Mouse (Mus musculus): Measurements from ENCODE around the gene Pik3r6. TPM values are rescaled to one million over a fixed set of nuclear protein-coding genes. Genes with fewer than 3 reads are reported as not detected.

Pik3r6 gene
- polyA plus RNA-seq, 2 experiments, result 2.2 to 2.9 TPM

DNA sequence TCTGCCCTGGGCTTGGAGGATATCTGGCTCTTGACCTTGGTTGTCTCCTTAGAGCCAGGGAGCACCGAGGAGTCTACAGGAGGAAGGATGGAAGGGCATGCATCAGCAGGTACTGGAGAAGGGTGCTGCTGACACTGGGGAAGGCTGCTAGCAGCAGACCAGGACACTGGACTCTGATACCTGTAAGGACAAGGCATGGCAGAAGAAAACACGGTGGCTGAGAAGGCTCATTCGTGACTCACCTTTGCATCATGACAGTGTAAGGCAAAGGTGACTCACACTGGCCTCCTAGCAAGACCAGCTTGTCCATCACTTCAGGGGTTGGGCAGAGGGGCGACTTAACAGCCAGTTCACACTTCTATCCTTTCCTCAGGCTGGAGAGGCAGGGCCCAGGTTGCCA, 33.9 kb upstream of the Pik3r6 start:
- whole genome bisulfite sequencing, result 80% methylated on average over 4 of the region's 4 CpGs
- no peak overlapping the region for H3K4me3 ChIP-seq (replicated peaks; ENCODE audit: low read length)
- no peaks in the 10 kb centered on the region for H3K27me3 ChIP-seq (ENCODE audit: control insufficient read depth, insufficient read depth, low read length)
- H3K4me2 ChIP-seq (replicated peaks; ENCODE audit: low read depth, low read length, severe bottlenecking), result no peak overlapping the region
- TF ChIP-seq POLR2A (IDR thresholded peaks at IDR 0.05; ENCODE audit: borderline replicate concordance, extremely low read depth, insufficient read depth, insufficient read length), result no peak
- no peak overlapping the region for H3K27ac ChIP-seq (replicated peaks; ENCODE audit: low read depth, low read length)
- H3K4me1 ChIP-seq (ENCODE audit: control insufficient read depth, insufficient read depth, low read length), result no peaks in the 10 kb centered on the region
- H3K9ac ChIP-seq (ENCODE audit: low read depth, low read length, severe bottlenecking), result no peak overlapping the region
- DNase-seq (ENCODE audit: low spot score), result no peak
- H3K36me3 ChIP-seq (ENCODE audit: control insufficient read depth, insufficient read depth, low read length), result no peaks in the 10 kb centered on the region
- ATAC-seq (ENCODE audit: low FRiP score, low read depth), result no peak
- H3K9me3 ChIP-seq (ENCODE audit: control insufficient read depth, low read length), result no peaks in the 10 kb centered on the region

DNA sequence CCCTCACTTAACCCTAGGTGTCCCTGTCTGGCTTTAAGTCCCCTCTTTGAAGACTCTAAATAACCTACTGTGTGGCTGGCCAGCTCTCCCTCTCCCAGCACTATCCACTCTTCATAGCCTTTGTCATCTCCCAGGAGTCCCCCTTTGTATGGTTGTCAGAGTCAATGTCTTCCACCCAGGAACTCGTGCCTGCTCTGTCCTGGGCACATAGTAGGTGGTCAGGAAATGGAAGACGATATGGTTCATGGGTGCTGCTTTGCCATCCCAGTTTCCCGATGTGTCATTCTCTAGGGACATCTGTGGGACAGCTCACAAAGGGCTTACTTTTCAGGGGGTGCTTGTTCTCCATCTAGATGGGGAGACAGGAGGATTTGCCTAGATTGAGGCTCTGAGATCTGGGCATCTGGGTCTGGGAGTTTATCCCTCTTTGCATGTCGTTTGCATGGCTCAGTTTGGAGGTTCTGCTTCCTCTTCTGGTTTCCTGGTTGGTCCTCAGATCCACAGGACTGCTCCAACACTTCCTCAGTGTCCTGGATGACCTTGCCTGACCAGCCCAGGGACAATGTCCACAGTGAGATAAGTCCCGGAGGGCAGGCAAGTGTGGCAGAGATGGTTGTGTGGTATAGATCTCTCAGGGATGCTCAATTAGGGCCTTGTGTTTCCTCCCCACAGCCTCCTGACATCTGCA, 30.5 kb upstream of the Pik3r6 start:
- no peak overlapping the region for H3K9ac ChIP-seq (ENCODE audit: low read depth, low read length, severe bottlenecking)
- H3K9me3 ChIP-seq (ENCODE audit: control insufficient read depth, low read length), result no peaks in the 10 kb centered on the region
- H3K4me2 ChIP-seq (replicated peaks; ENCODE audit: low read depth, low read length, severe bottlenecking), result no peak overlapping the region
- DNase-seq (ENCODE audit: low spot score) (no peak), ATAC-seq (ENCODE audit: low FRiP score, low read depth) (no peak)
- no peak for TF ChIP-seq POLR2A (IDR thresholded peaks at IDR 0.05; ENCODE audit: borderline replicate concordance, extremely low read depth, insufficient read depth, insufficient read length)
- no peaks in the 10 kb centered on the region for H3K4me1 ChIP-seq (ENCODE audit: control insufficient read depth, insufficient read depth, low read length)
- H3K27ac ChIP-seq (replicated peaks; ENCODE audit: low read depth, low read length), result no peak overlapping the region
- H3K27me3 ChIP-seq (ENCODE audit: control insufficient read depth, insufficient read depth, low read length), result no peaks in the 10 kb centered on the region
- H3K36me3 ChIP-seq (ENCODE audit: control insufficient read depth, insufficient read depth, low read length), result no peaks in the 10 kb centered on the region
- no peak overlapping the region for H3K4me3 ChIP-seq (replicated peaks; ENCODE audit: low read length)
- 75% methylated on average over 5 of the region's 5 CpGs for WGBS

DNA sequence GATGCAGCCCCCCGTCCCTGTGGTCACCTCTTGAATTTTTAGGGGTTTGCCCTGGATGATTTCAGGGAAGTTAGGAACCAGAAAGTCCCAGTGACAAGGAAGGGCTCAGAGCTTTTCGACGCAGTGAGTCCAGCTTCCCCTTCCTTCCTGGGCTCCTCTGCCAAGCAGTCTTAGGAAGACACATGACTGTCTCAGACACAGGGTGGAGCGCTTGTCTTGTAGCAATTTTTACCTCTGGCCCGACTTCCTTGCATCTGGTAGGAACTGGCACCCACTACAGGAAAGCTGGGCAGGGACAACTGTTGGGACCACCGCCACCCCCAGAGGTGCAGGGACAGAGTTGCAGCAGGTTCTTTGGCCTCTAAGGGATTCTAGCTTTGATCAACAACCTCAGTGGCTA, 28.2 kb upstream of the Pik3r6 start:
- no peak overlapping the region for H3K9ac ChIP-seq (ENCODE audit: low read depth, low read length, severe bottlenecking)
- no peak overlapping the region for H3K27ac ChIP-seq (replicated peaks; ENCODE audit: low read depth, low read length)
- H3K27me3 ChIP-seq (ENCODE audit: control insufficient read depth, insufficient read depth, low read length), result no peaks in the 10 kb centered on the region
- no peaks in the 10 kb centered on the region for H3K36me3 ChIP-seq (ENCODE audit: control insufficient read depth, insufficient read depth, low read length)
- H3K9me3 ChIP-seq (ENCODE audit: control insufficient read depth, low read length), result no peaks in the 10 kb centered on the region
- no peak overlapping the region for H3K4me2 ChIP-seq (replicated peaks; ENCODE audit: low read depth, low read length, severe bottlenecking)
- H3K4me1 ChIP-seq (ENCODE audit: control insufficient read depth, insufficient read depth, low read length), result no peaks in the 10 kb centered on the region
- ATAC-seq (ENCODE audit: low FRiP score, low read depth) (no peak), DNase-seq (ENCODE audit: low spot score) (no peak)
- WGBS, result 80% methylated on average over 6 of the region's 6 CpGs
- no peak for TF ChIP-seq POLR2A (IDR thresholded peaks at IDR 0.05; ENCODE audit: borderline replicate concordance, extremely low read depth, insufficient read depth, insufficient read length)
- no peak overlapping the region for H3K4me3 ChIP-seq (replicated peaks; ENCODE audit: low read length)

DNA sequence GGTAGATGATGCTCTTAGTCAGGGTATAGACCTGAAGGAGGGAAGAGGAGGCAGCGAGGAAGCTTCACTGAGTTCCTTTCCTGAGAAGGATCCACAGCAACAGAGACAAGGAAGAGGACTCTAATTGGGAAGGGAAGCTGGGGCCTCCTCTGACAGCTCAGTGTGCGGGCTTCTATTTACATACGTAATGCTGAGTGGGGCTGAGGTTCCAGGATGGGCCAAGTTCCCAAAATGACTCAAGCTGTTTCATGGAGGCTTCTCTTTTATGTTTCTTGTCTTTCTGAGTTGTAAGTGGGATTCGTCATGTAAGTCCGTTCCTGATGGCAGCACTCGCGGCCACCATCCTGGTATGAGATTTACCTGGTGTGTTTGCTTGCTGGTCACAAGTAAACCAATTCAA, 27.1 kb upstream of the Pik3r6 start:
- 94% methylated on average over 7 of the region's 7 CpGs for WGBS
- DNase-seq (ENCODE audit: low spot score), result no peak

DNA sequence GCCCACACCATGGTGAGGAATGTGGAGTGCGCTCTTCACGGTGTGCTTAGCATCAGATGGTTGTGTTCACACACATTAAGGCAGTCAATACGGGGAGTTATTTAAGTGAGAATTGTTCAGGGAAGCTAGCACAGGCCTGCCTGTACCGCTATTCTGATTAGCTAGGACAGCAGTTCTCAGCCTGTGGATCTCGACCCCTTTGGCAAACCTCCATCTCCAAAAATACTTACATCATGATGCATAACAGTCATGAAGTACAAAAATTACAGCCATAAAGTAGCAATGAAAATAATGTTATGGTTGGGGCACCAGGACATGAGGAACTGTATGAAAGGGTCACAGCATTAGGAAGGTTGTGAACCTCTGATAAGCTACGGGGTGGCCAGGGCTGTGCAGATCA, 25.2 kb upstream of the Pik3r6 start:
- H3K4me2 ChIP-seq (replicated peaks; ENCODE audit: low read depth, low read length, severe bottlenecking), result no peak overlapping the region
- H3K9ac ChIP-seq (ENCODE audit: low read depth, low read length, severe bottlenecking), result no peak overlapping the region
- no peaks in the 10 kb centered on the region for H3K9me3 ChIP-seq (ENCODE audit: control insufficient read depth, low read length)
- 79% methylated on average over 6 of the region's 6 CpGs for WGBS
- H3K4me1 ChIP-seq (ENCODE audit: control insufficient read depth, insufficient read depth, low read length), result no peaks in the 10 kb centered on the region
- H3K36me3 ChIP-seq (ENCODE audit: control insufficient read depth, insufficient read depth, low read length), result no peaks in the 10 kb centered on the region
- no peak overlapping the region for H3K27ac ChIP-seq (replicated peaks; ENCODE audit: low read depth, low read length)
- ATAC-seq (ENCODE audit: low FRiP score, low read depth) (no peak), DNase-seq (ENCODE audit: low spot score) (no peak)
- no peaks in the 10 kb centered on the region for H3K27me3 ChIP-seq (ENCODE audit: control insufficient read depth, insufficient read depth, low read length)
- H3K4me3 ChIP-seq (replicated peaks; ENCODE audit: low read length), result no peak overlapping the region
- TF ChIP-seq POLR2A (IDR thresholded peaks at IDR 0.05; ENCODE audit: borderline replicate concordance, extremely low read depth, insufficient read depth, insufficient read length), result no peak

More for the DNA sequence above, 27.1 kb upstream of the Pik3r6 start:
- Histone ChIP-seq H3K36me3 (ENCODE audit: control insufficient read depth, insufficient read depth, low read length) (no peaks in the 10 kb centered on the region), H3K4me3 (replicated peaks; ENCODE audit: low read length) (no peak overlapping the region), H3K27ac (replicated peaks; ENCODE audit: low read depth, low read length) (no peak overlapping the region), H3K9ac (ENCODE audit: low read depth, low read length, severe bottlenecking) (no peak overlapping the region), H3K4me2 (replicated peaks; ENCODE audit: low read depth, low read length, severe bottlenecking) (no peak overlapping the region), H3K4me1 (ENCODE audit: control insufficient read depth, insufficient read depth, low read length) (no peaks in the 10 kb centered on the region), H3K9me3 (ENCODE audit: control insufficient read depth, low read length) (no peaks in the 10 kb centered on the region), H3K27me3 (ENCODE audit: control insufficient read depth, insufficient read depth, low read length) (no peaks in the 10 kb centered on the region)
- no peak for TF ChIP-seq POLR2A (IDR thresholded peaks at IDR 0.05; ENCODE audit: borderline replicate concordance, extremely low read depth, insufficient read depth, insufficient read length)
- no peak for ATAC-seq (ENCODE audit: low FRiP score, low read depth)

All from limb, embryonic 14.5 days (tissue).